Mouse (Mus musculus) liver (tissue): ENCODE results near the gene Mtln.

Source experiments
- DNase-seq: peaks from one replicate; pipeline ENCODE4 v3.0.0-alpha.2; 2020; ENCODE audit warnings: mixed read lengths

Mtln gene

DNA sequence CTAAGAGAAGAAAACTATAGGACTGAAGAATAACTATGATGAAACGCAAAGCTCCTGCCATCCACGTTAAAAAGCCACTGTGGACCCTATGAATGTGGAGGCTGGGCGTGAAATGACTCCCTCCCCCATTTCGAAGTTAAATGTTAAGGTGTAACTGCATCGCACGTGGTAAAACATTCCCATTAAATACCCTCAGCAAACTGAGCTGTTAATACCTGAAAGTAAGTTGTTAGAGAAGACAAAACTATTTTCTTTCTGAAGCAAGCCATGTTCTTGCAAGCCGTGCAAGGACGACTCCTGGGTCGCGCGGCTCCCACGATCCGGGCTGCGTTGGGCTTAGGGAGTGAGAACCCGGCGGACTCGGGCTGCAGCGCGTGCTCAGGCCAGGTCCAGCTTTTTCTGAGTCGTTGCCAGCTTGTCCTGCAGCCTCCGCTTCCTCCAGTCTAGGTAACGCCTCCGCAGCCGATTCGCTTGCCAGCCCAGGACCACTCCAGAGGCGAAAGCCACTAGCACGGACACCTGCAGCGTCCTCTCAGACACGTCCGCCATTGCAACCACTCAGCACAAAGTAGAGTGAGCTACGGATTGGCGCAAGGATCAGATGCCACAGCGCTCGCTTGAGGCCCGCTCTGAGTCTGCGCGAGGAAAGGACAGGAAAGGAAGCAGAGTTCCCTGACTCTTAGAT lies at the start of gene Mtln:
Gene Mtln (minus strand): TSS at position 570 of the 685 bp plus-strand sequence.
- peak; percentile 89 for DNase-seq

DNA sequence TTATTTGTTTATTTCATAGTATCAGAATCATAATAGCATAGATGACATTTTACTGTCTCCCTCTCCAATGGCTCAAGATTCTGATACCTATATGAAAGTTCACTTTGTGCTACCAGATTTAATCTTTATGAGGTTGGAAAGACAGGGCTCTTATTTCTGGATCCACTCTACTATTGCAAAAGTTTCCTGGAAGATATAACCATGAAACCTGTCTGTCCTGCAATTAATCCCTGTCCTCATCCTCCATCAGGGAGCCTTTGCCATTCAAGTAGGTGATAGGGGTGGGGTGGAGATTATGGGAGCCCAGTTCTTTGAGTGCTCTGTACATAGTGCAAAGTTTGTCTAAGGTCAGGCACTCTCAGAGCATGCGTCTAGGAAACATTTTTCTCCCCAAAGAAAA lies 49.1 kb upstream of the Mtln start:
- no peak for DNase-seq

- no peak for DNase-seq
Measured at GRCm38 (mm10) chr2:127839425-127839824, 47.1 kb upstream of the Mtln start.

DNA sequence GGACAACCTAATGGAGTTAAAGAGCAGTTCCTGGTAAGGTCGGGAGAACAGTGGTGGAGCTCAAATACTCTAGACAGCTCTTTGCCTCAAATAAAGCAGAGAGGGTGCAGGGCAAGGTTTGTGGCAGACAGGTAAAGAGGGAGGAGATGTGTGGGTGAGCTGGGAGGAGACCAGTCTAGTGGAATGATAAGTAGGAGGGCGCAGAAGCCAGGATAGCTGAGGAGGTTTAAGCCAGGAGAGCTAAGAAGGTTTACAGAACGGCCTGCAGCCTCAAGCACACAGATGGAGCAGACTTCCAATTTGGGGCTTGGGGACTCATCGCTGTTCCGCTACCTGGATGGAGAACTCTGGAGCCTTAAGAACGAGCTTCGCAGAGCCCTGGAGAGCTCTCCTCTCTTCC lies 46.3 kb upstream of the Mtln start, which contains the start of gene Acoxl:
Gene Acoxl (plus strand): TSS at position 301 of the 400 bp plus-strand sequence.
- DNase-seq = no peak

DNA sequence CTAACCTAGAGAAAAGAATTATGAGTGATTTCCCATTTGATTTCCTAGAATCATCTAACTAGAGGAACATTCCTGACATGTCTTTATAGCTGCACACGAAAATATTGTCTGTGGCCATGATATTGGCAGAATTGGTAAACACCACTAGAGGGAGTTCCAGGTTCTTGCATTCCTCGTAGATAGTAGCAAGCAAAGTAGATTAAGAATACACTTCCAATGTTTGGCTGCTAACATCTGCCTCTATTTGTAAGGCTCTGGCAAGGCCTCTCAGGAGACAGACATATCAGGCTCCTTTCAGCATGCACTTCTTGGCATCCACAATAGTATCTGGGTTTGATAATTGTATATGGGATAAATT lies 40.5 kb upstream of the Mtln start:
- DNase-seq = no peak

DNA sequence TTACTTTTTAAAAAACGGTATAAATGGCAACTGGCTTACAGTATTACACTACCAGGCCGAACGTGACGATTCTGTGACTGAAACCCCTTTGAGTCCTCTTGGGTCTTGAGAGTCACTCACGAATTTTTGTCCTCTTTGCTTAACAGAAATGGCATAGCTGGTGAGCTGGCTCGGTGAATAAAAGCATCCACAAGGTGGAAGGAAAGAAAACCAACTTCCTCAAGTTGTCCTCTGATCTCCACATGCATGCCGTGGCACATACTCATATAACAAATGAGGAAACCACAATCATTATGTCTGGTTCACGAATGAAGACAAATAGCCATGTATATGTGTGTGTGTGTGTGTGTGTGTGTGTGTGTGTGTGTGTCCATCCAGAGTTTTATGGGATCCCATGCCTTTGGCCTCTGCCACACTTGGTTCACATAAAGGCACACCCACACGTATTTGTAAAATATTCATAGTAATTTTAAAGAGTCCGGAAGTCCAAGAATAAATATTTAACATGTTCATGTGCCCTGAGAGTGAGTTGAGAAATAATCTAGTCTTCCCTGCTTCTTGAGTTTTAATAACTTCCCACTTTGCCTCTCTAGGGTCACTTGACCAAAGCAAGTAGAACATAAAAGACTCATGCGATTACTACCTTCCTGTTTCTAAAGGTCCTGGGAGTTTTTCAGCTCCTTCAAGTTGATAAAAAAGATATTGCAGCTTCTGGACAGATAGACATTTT lies 40.0 kb upstream of the Mtln start:
- no peak for DNase-seq

- DNase-seq = peak; percentile 96
Measured at GRCm38 (mm10) chr2:127831401-127832102, 39.3 kb upstream of the Mtln start, which contains the start of gene Bub1. Gene Bub1, minus strand, starts transcription at chr2:127831865.

DNA sequence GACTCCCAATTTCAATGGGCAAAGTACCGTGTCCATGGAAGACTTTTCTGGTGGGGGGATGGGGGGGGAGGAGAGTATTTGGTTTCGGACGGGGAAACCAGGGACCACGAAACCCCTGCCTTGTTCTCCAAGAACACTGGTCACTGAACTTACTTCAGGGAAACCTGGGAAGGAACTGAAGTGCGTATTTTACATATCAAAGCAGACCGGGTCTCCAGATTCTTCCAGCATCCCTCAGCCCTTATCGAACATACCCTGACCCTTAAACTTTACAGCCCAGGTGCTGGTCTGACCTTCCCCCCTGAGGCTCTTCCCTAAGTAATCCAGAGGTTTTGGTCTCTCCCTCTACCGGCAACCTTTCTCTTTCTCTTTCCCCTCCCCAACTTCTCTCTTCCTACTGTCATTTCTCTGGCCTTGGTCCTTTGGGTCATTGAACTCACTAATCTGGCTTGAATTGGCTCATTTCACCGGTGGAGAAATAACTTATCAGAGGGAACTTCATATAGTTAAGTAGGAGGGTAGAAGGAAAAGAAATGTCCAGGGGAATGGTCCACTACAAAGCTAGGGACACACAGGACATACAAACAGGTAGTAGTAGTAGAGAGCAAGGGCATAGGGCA lies 2.5 kb downstream of the Mtln start:
- DNase-seq = no peak

GRCm38 (mm10) chr2:127789138-127789537 lies 3.1 kb downstream of the Mtln start:
- no peak for DNase-seq

DNA sequence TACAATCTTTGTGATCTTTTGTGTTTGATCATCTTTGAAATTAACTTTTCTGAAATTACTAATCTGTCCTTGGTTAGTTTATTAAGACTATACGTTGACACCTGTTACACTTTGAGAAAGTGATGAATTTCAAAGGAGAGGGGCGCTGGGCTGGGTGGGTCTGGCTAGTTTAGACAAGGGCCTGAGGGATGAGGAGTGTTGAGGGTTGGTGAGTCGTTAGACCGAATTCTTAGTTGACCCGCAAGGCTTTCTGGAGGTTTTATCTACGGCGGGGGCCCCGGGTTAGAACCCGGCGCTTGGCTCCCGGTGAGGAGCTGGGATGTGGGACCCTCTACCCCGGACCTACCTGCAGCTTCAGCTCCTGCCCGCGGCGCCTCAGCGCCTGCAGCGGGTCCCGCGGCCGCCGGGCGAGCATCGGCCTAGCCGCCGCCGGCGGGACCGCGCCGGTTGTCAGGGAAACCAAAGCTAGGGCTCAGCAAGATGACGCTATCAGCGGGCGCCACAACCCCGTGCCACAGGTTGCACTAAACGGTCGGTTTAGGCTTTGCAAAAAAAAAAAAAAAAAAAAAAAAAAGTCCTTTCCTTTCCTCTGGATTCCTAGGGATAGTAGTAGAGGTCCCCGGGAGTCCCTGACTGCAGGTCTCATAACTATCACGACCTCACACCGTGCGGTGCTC lies 3.7 kb downstream of the Mtln start, which contains the start of gene Nphp1:
Gene Nphp1 (minus strand): TSS at position 458 of the 677 bp plus-strand sequence.
- DNase-seq = peak; percentile 86

GRCm38 (mm10) chr2:127787226-127787625 lies 5.1 kb downstream of the Mtln start:
- DNase-seq = no peak

DNA sequence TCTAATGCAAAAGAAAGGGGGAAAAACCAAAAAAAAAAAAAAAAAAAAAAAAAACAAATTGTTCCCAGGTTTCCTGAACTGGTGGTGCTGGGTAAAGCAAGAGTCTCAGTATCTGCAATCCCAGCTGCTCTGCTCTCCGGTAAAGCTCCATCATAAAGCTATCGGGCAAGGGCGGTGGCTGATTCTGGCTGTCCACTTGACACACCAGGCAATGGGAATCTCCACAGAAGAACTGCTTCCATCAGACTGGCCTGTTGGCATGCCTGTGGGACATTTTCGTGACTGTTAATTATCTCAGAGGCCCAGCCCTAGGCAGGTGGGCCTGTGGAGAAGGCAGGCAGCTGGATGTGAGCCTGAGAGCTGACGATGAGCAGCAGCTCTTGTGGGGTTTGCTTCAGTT lies 13.8 kb downstream of the Mtln start:
- no peak for DNase-seq

DNA sequence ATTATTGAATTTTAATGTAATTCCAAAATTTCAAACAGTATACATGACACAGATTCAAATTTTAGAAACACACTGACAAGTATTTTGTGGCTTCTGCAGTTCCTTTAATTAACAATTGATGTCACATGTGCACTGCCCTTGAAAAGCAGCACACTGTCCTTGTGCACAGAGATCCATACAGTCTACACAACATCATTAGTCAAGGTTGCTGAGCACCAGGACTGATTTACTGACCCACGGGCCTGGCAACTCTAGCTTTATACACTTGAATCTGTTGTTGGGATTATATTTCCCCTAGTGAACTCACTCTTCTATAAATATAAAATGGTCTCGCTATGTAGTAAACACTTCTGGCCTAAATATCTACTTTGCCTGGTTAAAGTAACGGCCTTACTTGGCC lies 17.3 kb downstream of the Mtln start:
- DNase-seq = no peak

GRCm38 (mm10) chr2:127774578-127774941 lies 17.7 kb downstream of the Mtln start:
- DNase-seq = no peak

DNA sequence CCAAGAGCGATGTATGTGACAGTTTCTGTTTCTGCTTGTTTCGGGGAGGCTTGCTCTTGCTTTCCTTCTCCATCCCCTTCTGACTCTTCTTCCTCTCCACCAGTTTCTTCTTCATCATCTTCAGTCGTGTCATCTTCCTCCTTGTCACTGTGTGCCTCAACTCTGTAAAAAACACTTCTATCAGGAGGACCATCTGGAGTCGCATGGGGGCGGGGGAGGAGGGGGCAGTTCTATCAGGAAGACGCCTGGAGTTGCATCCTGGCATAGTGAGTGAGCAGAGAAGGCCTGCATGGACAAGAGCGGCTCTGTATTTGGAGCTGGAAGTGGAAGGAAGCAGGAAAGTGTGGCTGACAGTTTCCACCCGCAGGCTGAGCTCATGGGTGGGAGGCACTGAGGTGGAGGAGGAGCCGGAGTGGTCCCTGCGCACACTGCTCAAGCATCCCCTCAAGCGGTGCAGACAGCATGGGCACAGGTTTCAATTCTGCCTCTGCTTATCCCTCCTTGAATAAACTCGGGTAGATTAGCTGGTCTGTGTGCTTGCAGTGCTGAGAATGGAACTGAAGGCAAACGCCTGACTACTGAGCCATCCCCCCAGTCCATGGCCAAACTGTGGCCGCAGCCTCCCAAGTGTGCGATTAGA lies 18.2 kb downstream of the Mtln start:
- DNase-seq = peak; percentile 79

DNA sequence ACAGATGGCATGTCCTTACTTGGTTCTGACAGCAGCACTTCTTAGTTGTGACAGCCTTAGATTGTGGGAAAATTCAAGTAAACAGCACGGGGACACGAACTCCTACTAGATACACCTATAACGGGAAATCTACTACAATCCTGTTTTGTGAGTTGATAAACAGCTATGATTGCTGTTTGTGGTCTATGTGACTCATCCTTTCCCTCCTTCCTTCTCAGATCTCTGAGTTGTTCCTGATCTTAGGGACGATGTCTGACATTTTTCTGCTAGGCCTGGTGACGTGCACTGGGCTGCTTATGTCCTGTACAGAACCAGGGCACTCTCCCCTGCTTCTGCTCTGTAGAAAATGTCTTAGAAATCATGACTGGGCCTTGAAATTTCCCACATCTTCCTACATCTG lies 30.7 kb downstream of the Mtln start:
- no peak for DNase-seq

- no peak for DNase-seq
Measured at GRCm38 (mm10) chr2:127760429-127761000, 31.8 kb downstream of the Mtln start.

GRCm38 (mm10) chr2:127760014-127760413 lies 32.3 kb downstream of the Mtln start:
- DNase-seq = no peak

DNA sequence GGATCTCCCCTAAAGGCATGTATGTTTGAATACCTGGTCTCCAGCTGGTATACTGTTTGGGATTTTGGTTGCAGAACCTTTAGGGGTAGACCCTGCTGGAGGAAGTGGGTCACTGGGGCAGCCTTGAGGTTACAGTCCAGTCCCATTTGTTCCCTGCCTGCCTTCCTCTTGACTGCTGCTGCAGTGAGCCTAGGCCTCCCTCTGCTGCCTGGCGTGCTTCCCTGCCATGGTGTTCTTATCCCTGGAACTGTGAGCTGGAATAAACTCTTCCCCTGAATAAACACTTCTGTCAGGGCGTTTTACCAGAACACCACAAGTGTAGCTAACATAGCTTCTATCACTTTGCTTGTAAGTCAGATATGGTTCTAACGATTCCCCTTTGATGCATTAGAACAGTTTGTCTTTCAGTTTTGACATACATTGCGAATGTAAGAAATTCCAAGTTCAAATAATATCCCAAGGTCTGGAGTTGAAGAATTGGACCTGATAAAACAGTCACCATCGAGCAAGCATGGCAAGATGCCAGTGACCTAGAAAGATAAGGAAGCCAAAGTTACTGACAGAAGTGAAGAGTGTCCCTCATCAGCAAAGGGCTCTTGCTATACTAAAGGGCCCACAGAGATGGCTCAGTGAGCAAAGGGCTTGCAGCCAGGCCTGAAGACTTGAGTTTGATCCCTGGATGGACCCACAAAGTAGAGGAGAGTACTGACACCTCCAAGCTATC lies 33.0 kb downstream of the Mtln start:
- DNase-seq = no peak

DNA sequence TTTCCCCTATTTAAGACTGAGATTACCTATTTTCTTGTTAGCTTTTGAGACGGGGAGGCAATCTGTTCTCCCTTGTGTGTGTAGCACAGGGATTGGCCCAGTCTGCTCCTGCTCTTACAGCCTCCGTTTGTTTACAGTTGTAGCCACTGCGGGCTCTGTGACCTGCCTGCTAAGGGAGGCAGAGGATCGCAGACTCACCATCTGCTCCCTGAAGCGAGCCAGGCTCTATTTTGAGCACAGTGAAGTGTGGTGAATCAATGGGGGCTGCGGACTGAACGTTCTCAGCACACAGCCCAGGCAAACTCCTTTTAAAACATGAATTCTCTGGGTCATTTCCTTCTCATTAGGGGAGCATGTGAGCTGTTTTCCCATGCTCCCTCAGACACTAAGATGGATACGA lies 35.1 kb downstream of the Mtln start:
- DNase-seq = no peak

DNA sequence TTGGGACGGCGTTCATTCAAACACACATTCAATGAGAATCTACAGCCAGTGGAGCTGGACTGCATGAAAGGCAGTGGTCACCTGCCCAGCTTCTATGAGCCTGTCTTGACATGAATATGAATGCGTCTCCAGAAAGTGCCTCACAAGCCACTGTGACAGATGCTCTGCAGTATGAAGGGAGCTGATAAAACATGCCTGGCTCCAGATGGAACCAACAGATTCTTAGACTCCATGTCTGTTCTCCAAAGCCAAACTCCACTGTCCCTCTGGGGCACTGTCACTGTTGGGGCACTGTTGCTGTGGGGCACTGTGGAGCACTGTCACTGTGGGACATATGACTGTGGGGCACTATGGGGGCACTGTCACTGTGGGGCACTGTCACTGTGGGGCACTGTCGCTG lies 38.2 kb downstream of the Mtln start:
- DNase-seq = no peak
